Mouse (Mus musculus) fat pad, adult 2 months (tissue): Measurements from ENCODE around the gene Arhgef12.

Source experiments
- DNase-seq: peaks from one replicate; pipeline ENCODE4 v3.0.0-alpha.2; 2011; ENCODE audit warnings: low read depth, low spot score; ENCODE audit errors: extremely low read depth

Gene Arhgef12

GRCm38 (mm10) chr9:43083441-43084055 is 23.5 kb downstream of the Arhgef12 start:
- DNase-seq, result no peak

- DNase-seq, result no peak
These were observed 28.3 kb downstream of the Arhgef12 start for GRCm38 (mm10) chr9:43078711-43079110.

- DNase-seq, result no peak
These were observed 30.9 kb downstream of the Arhgef12 start for GRCm38 (mm10) chr9:43076163-43076562.

- DNase-seq, result no peak
These were observed 32.4 kb downstream of the Arhgef12 start for GRCm38 (mm10) chr9:43074611-43075010.

GRCm38 (mm10) chr9:43071741-43072140 is 35.3 kb downstream of the Arhgef12 start:
- DNase-seq, result no peak

- DNase-seq, result no peak
These were observed 35.9 kb downstream of the Arhgef12 start for GRCm38 (mm10) chr9:43071176-43071575.

GRCm38 (mm10) chr9:43070566-43070965 is 36.5 kb downstream of the Arhgef12 start:
- no peak for DNase-seq

- no peak for DNase-seq
These were observed 36.9 kb downstream of the Arhgef12 start for GRCm38 (mm10) chr9:43070153-43070552.

GRCm38 (mm10) chr9:43067896-43068295 is 39.1 kb downstream of the Arhgef12 start:
- DNase-seq, result no peak

GRCm38 (mm10) chr9:43065231-43065630 is 41.8 kb downstream of the Arhgef12 start:
- no peak for DNase-seq

GRCm38 (mm10) chr9:43061545-43061944 is 45.5 kb downstream of the Arhgef12 start:
- DNase-seq, result no peak

- no peak for DNase-seq
These were observed 56.6 kb downstream of the Arhgef12 start for GRCm38 (mm10) chr9:43050391-43050790.

- no peak for DNase-seq
These were observed 62.6 kb downstream of the Arhgef12 start for GRCm38 (mm10) chr9:43044481-43044880.

GRCm38 (mm10) chr9:43038466-43038865 is 68.6 kb downstream of the Arhgef12 start:
- DNase-seq, result no peak

GRCm38 (mm10) chr9:43035208-43035607 is 71.8 kb downstream of the Arhgef12 start:
- DNase-seq, result peak; percentile 65

- DNase-seq, result no peak
These were observed 72.8 kb downstream of the Arhgef12 start for GRCm38 (mm10) chr9:43034273-43034672.

GRCm38 (mm10) chr9:43027757-43028156 is 79.3 kb downstream of the Arhgef12 start:
- DNase-seq, result no peak

- DNase-seq, result no peak
These were observed 85.4 kb downstream of the Arhgef12 start for GRCm38 (mm10) chr9:43021515-43022251.

GRCm38 (mm10) chr9:43019656-43020055 is 87.4 kb downstream of the Arhgef12 start:
- DNase-seq, result no peak

GRCm38 (mm10) chr9:43015786-43016185 is 91.3 kb downstream of the Arhgef12 start:
- no peak for DNase-seq

GRCm38 (mm10) chr9:43015366-43015765 is 91.7 kb downstream of the Arhgef12 start:
- no peak for DNase-seq

- no peak for DNase-seq
These were observed 92.2 kb downstream of the Arhgef12 start for GRCm38 (mm10) chr9:43014886-43015285.

- DNase-seq, result no peak
These were observed 94.5 kb downstream of the Arhgef12 start for GRCm38 (mm10) chr9:43012541-43012940.
